Mouse (Mus musculus) E14TG2a.4 (cell line): ENCODE data around the gene Map4.

Experiments used
- CTCF ChIP-seq: conservative IDR thresholded peaks from 2 replicates; pipeline ENCODE4 v1.5.1; 2014; ENCODE audit warnings: low read length
- NANOG ChIP-seq: IDR thresholded peaks from 2 replicates; pipeline ENCODE4 v1.6.1; 2014; ENCODE audit warnings: borderline replicate concordance, low read length, mixed read lengths
- POU5F1 ChIP-seq: IDR thresholded peaks from 2 replicates; pipeline ENCODE4 v1.6.1; 2014; ENCODE audit warnings: low read length, borderline replicate concordance

GRCm38 (mm10) chr9:109960593-109960992 is 29.3 kb downstream of the Map4 start:
- no peak for TF ChIP-seq CTCF
- TF ChIP-seq POU5F1 = no peak
- no peak for TF ChIP-seq NANOG
